Mouse (Mus musculus) MEL (cell line): ENCODE results near the gene Mfsd9. TPM values are rescaled to one million over a fixed set of nuclear protein-coding genes. Genes with fewer than 3 reads are reported as not detected.
A peak's percentile ranks its signal among the peaks of the same experiment; 100 is the strongest.

Source experiments
- DNase-seq: peaks from one replicate; pipeline ENCODE4 v3.0.0; 2011; ENCODE audit warnings: low read depth, low spot score
- H3K27ac ChIP-seq: 2 replicates; pipeline ENCODE4 v1.5.1; 2012; ENCODE audit warnings: low read depth, mild to moderate bottlenecking, control low read depth, low read length, moderate library complexity; ENCODE audit not compliant: control insufficient read depth
- H3K27me3 ChIP-seq, 2 experiments: fragments of 150-350 bp in 1 of 2; sonication (generic) in 1 of 2; 2 replicates each; pipeline ENCODE4 v1.6.1; 2012; ENCODE audit warnings: low read length in 2 of 2, mild to moderate bottlenecking in 2 of 2, improper control_type of control experiment in 1 of 2, moderate library complexity in 1 of 2; ENCODE audit not compliant: insufficient read depth in 2 of 2, control insufficient read depth in 1 of 2
- H3K36me3 ChIP-seq, 2 experiments: 2 replicates each; pipeline ENCODE4 v1.6.1; 2012 to 2014; ENCODE audit warnings: low read length in 2 of 2, improper control_type of control experiment in 1 of 2, inconsistent platforms in 1 of 2, mild to moderate bottlenecking in 1 of 2; ENCODE audit not compliant: insufficient read depth in 2 of 2, control insufficient read depth in 1 of 2
- H3K4me1 ChIP-seq, 2 experiments: fragments of 150-350 bp in 1 of 2; sonication (generic) in 1 of 2; 2 replicates each; pipeline ENCODE4 v1.6.1; 2012; ENCODE audit warnings: low read length in 2 of 2, improper control_type of control experiment in 1 of 2, mild to moderate bottlenecking in 1 of 2; ENCODE audit not compliant: insufficient read depth in 2 of 2, control insufficient read depth in 1 of 2
- H3K4me3 ChIP-seq, 2 experiments: fragments of 150-350 bp in 1 of 2; sonication (generic) in 1 of 2; 2 replicates each; pipeline ENCODE4 v1.5.1; 2012; ENCODE audit warnings: low read depth in 2 of 2, low read length in 2 of 2, mild to moderate bottlenecking in 2 of 2, moderate library complexity in 2 of 2, control low read depth in 1 of 2, improper control_type of control experiment in 1 of 2; ENCODE audit not compliant: control insufficient read depth in 1 of 2, insufficient read depth in 1 of 2
- H3K79me2 ChIP-seq: 2 replicates; pipeline ENCODE4 v1.6.1; 2012; ENCODE audit warnings: mild to moderate bottlenecking, low read length, moderate library complexity; ENCODE audit not compliant: control insufficient read depth, poor library complexity, insufficient read depth
- H3K9ac ChIP-seq: 2 replicates; pipeline ENCODE4 v1.6.1; 2012; ENCODE audit warnings: low read depth, mild to moderate bottlenecking, control low read depth, low read length, moderate library complexity; ENCODE audit not compliant: control insufficient read depth, poor library complexity, severe bottlenecking
- H3K9me3 ChIP-seq: fragments of 150-350 bp; sonication (generic); replicated peaks from 2 replicates; pipeline ENCODE4 v1.6.1; 2012; ENCODE audit warnings: mild to moderate bottlenecking, low read length, improper control_type of control experiment, moderate library complexity; ENCODE audit not compliant: insufficient read depth
- BHLHE40 ChIP-seq: IDR thresholded peaks from 2 replicates; pipeline ENCODE4 v1.6.1; 2012; ENCODE audit warnings: low read depth, mild to moderate bottlenecking, inconsistent platforms, low read length, improper control_type of control experiment, borderline replicate concordance
- CTCF ChIP-seq, 3 experiments: IDR thresholded peaks in 2 of 3; conservative IDR thresholded peaks in 1 of 3; 2 replicates each; pipeline ENCODE4 v1.5.1; 2011 to 2012; ENCODE audit warnings: low read length in 3 of 3, low read depth in 2 of 3, mild to moderate bottlenecking in 2 of 3, improper control_type of control experiment in 1 of 3, inconsistent platforms in 1 of 3, mixed read lengths in 1 of 3, moderate library complexity in 1 of 3; ENCODE audit not compliant: control insufficient read depth in 1 of 3, insufficient read depth in 1 of 3, poor library complexity in 1 of 3, severe bottlenecking in 1 of 3
- ELF1 ChIP-seq: IDR thresholded peaks from 2 replicates; pipeline ENCODE4 v1.6.1; 2014; ENCODE audit warnings: low read depth, mild to moderate bottlenecking, inconsistent platforms, low read length, improper control_type of control experiment, moderate library complexity
- EP300 ChIP-seq, 2 experiments: IDR thresholded peaks; 2 replicates each; pipeline ENCODE4 v1.6.1; 2011; ENCODE audit warnings: improper control_type of control experiment in 2 of 2, low read length in 2 of 2, low read depth in 1 of 2, mild to moderate bottlenecking in 1 of 2
- ETS1 ChIP-seq: IDR thresholded peaks from 2 replicates; pipeline ENCODE4 v1.6.1; 2012; ENCODE audit warnings: low read depth, mild to moderate bottlenecking, inconsistent platforms, low read length, improper control_type of control experiment, moderate library complexity
- GATA1 ChIP-seq: IDR thresholded peaks from 2 replicates; pipeline ENCODE4 v1.6.1; 2011; ENCODE audit warnings: low read depth, low read length, improper control_type of control experiment
- HCFC1 ChIP-seq: IDR thresholded peaks from 2 replicates; pipeline ENCODE4 v1.6.1; 2012; ENCODE audit warnings: low read depth, mild to moderate bottlenecking, inconsistent platforms, low read length, improper control_type of control experiment, moderate library complexity
- JUND ChIP-seq: IDR thresholded peaks from 2 replicates; pipeline ENCODE4 v1.6.1; 2011; ENCODE audit warnings: low read depth, mild to moderate bottlenecking, improper control_type of control experiment, low read length
- MAX ChIP-seq: IDR thresholded peaks from 2 replicates; pipeline ENCODE4 v1.6.1; 2011; ENCODE audit warnings: low read length, improper control_type of control experiment
- MAZ ChIP-seq: IDR thresholded peaks from 2 replicates; pipeline ENCODE4 v1.6.1; 2012; ENCODE audit warnings: low read depth, mild to moderate bottlenecking, inconsistent platforms, low read length, improper control_type of control experiment
- MYC ChIP-seq: IDR thresholded peaks from 2 replicates; pipeline ENCODE4 v1.6.1; 2011; ENCODE audit warnings: low read depth, mild to moderate bottlenecking, low read length, improper control_type of control experiment, moderate library complexity
- NELFE ChIP-seq: IDR thresholded peaks from 2 replicates; pipeline ENCODE4 v1.6.1; 2011; ENCODE audit warnings: low read depth, low read length, improper control_type of control experiment
- POLR2A ChIP-seq, 2 experiments: IDR thresholded peaks; 2 replicates each; pipeline ENCODE4 v1.6.1; 2011 to 2012; ENCODE audit warnings: low read length in 2 of 2, mild to moderate bottlenecking in 2 of 2, control low read depth in 1 of 2, improper control_type of control experiment in 1 of 2, low read depth in 1 of 2, moderate library complexity in 1 of 2; ENCODE audit not compliant: control insufficient read depth in 1 of 2, insufficient read depth in 1 of 2, poor library complexity in 1 of 2
- POLR2AphosphoS2 ChIP-seq: IDR thresholded peaks from 2 replicates; pipeline ENCODE4 v1.6.1; 2011; ENCODE audit warnings: low read length, improper control_type of control experiment
- POLR2AphosphoS5 ChIP-seq: IDR thresholded peaks from 2 replicates; pipeline ENCODE4 v1.6.1; 2012; ENCODE audit warnings: low read depth, borderline replicate concordance, mild to moderate bottlenecking, inconsistent platforms, low read length, moderate library complexity, mixed read lengths
- RAD21 ChIP-seq: IDR thresholded peaks from 2 replicates; pipeline ENCODE4 v1.6.1; 2011; ENCODE audit warnings: mild to moderate bottlenecking, low read depth, low read length, improper control_type of control experiment
- SIN3A ChIP-seq: IDR thresholded peaks from 2 replicates; pipeline ENCODE4 v1.6.1; 2012; ENCODE audit warnings: low read length, improper control_type of control experiment, inconsistent platforms
- SMC3 ChIP-seq: IDR thresholded peaks from 2 replicates; pipeline ENCODE4 v1.6.1; 2011; ENCODE audit warnings: low read depth, low read length, improper control_type of control experiment
- TBP ChIP-seq: IDR thresholded peaks from 2 replicates; pipeline ENCODE4 v1.8.0; 2011; ENCODE audit warnings: low read depth, low read length, improper control_type of control experiment
- TCF12 ChIP-seq: IDR thresholded peaks from 2 replicates; pipeline ENCODE4 v1.6.1; 2014; ENCODE audit warnings: low read depth, mild to moderate bottlenecking, inconsistent platforms, low read length, improper control_type of control experiment, moderate library complexity
- ZKSCAN1 ChIP-seq: IDR thresholded peaks from 2 replicates; pipeline ENCODE4 v1.6.1; 2012; ENCODE audit warnings: low read depth, mild to moderate bottlenecking, inconsistent platforms, low read length, improper control_type of control experiment, moderate library complexity
- ZNF384 ChIP-seq: IDR thresholded peaks from 2 replicates; pipeline ENCODE4 v1.6.1; 2012; ENCODE audit warnings: low read depth, mild to moderate bottlenecking, inconsistent platforms, low read length, improper control_type of control experiment
- polyA plus RNA-seq, 2 experiments: library from polyadenylated mRNA; stranded (reverse) in 1 of 2; unstranded in 1 of 2; fragments of >175 nt in 1 of 2; fragments of >200 nt in 1 of 2; gene quantifications; 2 replicates each; pipeline versions ENCODE4 v1.2.1 to v1.2.4; 2012; ENCODE audit warnings: low replicate concordance in 2 of 2, low read depth in 1 of 2; ENCODE audit not compliant: insufficient read length in 2 of 2, insufficient read depth in 1 of 2, missing spikeins in 1 of 2
- total RNA-seq: library from RNA; depleted of rRNA; stranded (reverse); fragments of 300-350 nt; gene quantifications from 2 replicates; pipeline ENCODE4 v1.2.3, GENCODE M21; 2012

The Mfsd9 gene
- total and polyA plus RNA-seq, 3 experiments = 1.0 to 1.4 TPM; not detected in 1

DNA sequence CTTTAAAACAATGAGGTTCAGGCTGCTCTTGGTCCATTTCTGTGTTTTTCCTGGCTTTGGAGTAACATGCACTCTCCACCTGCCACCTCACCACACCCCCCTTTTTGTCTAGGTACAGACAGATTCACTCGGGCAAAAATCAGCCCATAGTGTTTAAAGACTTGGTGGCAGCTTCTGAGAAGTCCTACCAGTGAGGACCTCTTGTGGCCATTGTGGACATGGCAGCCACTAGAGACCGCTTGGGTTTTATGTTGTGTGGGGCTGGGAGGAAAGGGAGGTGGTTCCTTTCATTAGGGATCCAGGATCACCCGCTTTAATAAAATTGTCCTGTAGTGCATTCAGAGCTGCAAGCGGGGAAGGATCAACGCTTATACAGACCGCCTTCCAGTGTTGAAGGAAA is 21.9 kb downstream of the Mfsd9 start:
- H3K4me3 ChIP-seq = no peak overlapping the region
- no peak overlapping the region for H3K27ac ChIP-seq
- H3K27me3 ChIP-seq = no peaks in the 10 kb centered on the region
- peak; percentile 42 for DNase-seq
- H3K79me2 ChIP-seq = no peaks in the 10 kb centered on the region
- H3K36me3 ChIP-seq = no peaks in the 10 kb centered on the region
- H3K9ac ChIP-seq = no peak overlapping the region
- no peaks in the 10 kb centered on the region for H3K9me3 ChIP-seq
- H3K4me1 ChIP-seq = peaks cover 0 to 3% of the 10 kb centered on the region in 2 experiments; a peak in 1 of 4 replicates
- TF ChIP-seq BHLHE40 = no peak
- peak; percentile 21; the same call in 1 of the 2 replicates for TF ChIP-seq SMC3
- peak; percentile 1; the same call in 1 of the 2 replicates for TF ChIP-seq RAD21
- TF ChIP-seq CTCF (IDR thresholded peaks at IDR 0.05 in 2 of 3, conservative IDR thresholded peaks at IDR 0.05 in 1 of 3; ENCODE audit: control insufficient read depth in 1 of 3, insufficient read depth in 1 of 3, low read depth in 2 of 3, low read length in 3 of 3, poor library complexity in 1 of 3, severe bottlenecking in 1 of 3) = peak; percentile 37 to 60 (median 51); a peak in 5 of 6 replicates
- TF ChIP-seq MAX = no peak

DNA sequence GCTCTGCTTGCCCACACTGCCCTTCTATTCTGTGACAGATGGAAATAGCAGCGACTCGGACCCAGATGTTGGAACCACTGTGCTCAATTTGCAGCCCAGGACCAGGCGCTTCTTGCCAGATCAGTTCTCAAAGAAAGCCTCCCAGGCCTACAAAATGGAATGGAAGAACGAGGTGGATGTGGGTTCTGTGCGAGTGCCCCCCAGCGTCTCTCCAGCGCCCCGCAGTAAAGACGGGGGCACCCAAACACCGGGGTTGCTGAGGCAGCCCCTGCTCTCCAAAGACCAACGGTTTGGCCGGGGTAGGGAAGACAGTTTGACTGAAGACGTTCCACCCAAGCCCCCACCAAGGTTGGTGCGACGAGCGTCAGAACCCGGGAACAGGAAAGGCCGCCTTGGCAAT is 22.9 kb downstream of the Mfsd9 start:
- H3K79me2 ChIP-seq = no peaks in the 10 kb centered on the region
- peaks cover 0 to 3% of the 10 kb centered on the region in 2 experiments; a peak in 1 of 4 replicates for H3K4me1 ChIP-seq
- no peaks in the 10 kb centered on the region for H3K27me3 ChIP-seq
- no peak overlapping the region for H3K27ac ChIP-seq
- no peak for DNase-seq
- no peaks in the 10 kb centered on the region for H3K36me3 ChIP-seq
- TF ChIP-seq MYC (no peak), MAX (no peak), ZKSCAN1 (no peak), TCF12 (no peak), ELF1 (no peak), POLR2AphosphoS2 (no peak), ZNF384 (no peak), POLR2A (IDR thresholded peaks at IDR 0.05; ENCODE audit: control insufficient read depth in 1 of 2, insufficient read depth in 1 of 2, low read depth in 1 of 2, low read length in 2 of 2, poor library complexity in 1 of 2) (no peak), NELFE (no peak), HCFC1 (no peak), BHLHE40 (no peak), EP300 (IDR thresholded peaks at IDR 0.05; ENCODE audit: low read depth in 1 of 2, low read length in 2 of 2) (no peak), GATA1 (no peak), POLR2AphosphoS5 (no peak), SIN3A (no peak), JUND (no peak), TBP (no peak), MAZ (no peak), ETS1 (no peak)
- no peaks in the 10 kb centered on the region for H3K9me3 ChIP-seq
- no peak overlapping the region for H3K4me3 ChIP-seq
- H3K9ac ChIP-seq = no peak overlapping the region
